8 mouse cellular contexts compared by ENCODE assay signal in the genomic region with DNA sequence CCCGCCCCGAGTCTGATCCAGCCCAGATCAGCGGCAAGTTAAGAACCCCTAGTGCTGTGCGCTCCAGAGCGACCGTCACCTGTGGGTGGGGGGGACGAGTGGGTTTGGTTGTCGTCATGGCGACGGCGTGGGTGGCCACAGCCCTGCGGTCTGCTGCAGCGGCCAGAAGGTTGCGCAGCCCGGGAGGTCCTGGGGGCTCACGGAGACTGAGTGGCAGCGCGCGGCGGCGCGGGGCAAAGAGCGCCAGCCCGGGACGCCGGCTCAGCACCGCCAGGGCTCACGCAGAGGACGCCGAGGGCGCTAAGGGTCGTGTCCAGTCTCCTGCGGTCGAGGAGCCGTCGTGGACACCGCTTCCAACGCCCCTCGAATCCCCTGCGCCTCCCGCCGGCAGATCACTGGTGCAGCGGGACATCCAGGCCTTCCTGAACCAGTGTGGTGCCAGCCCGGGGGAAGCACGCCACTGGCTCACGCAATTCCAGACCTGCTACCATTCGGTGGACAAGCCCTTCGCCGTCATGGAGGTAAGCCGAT. TPM values are rescaled to one million over a fixed set of nuclear protein-coding genes. Genes with fewer than 3 reads are reported as not detected.
DNase-seq lines count a peak whose midpoint lies in the region; ATAC-seq lines count a peak whose summit lies in the region.

A gene (plus strand): TSS at position 43 of the 531 bp plus-strand sequence.

- ATAC-seq in heart, embryonic 14.5 days (ENCODE audit: insufficient number of reproducible peaks, insufficient read depth, low FRiP score, low read depth): no peak
- ATAC-seq in hindbrain, embryonic 15.5 days (ENCODE audit: low FRiP score, low read depth): no peak
- no peak for ATAC-seq in midbrain, embryonic 16.5 days

- H3K9me3 ChIP-seq in heart, embryonic 14.5 days (ENCODE audit: control insufficient read depth, low read length): no peaks in the 10 kb centered on the region
- H3K9me3 ChIP-seq in hindbrain, embryonic 15.5 days: no peaks in the 10 kb centered on the region
- no peaks in the 10 kb centered on the region for H3K9me3 ChIP-seq in midbrain, embryonic 16.5 days (replicated peaks; ENCODE audit: control insufficient read depth, low read length, poor library complexity, severe bottlenecking)

- intact Hi-C loops in heart, postnatal 10 days (cut with DNase I): no loop called here

- no peak for DNase-seq in heart, postnatal 10 days
- no peak for DNase-seq in cerebellum, postnatal 14 days
- no peak for DNase-seq in thymus, postnatal 36 days
- no peak for DNase-seq in cerebellum, adult 11 months

- WGBS in heart, embryonic 14.5 days: 1% methylated on average over 50 of the region's 50 CpGs
- 2% methylated on average over 49 of the region's 50 CpGs for WGBS in hindbrain, embryonic 15.5 days
- WGBS in midbrain, embryonic 16.5 days: under 1% methylated on average over 40 of the region's 50 CpGs

- H3K4me3 ChIP-seq in heart, embryonic 14.5 days (ENCODE audit: control insufficient read depth in 1 of 2, insufficient read depth in 1 of 2, low read depth in 1 of 2, low read length in 2 of 2): peak within 1 kb of the TSS; percentile 38 to 41
- peak within 1 kb of the TSS; percentile 19; the same call in 1 of the 2 replicates for H3K4me3 ChIP-seq in brown adipose tissue, adult 24 weeks (ENCODE audit: insufficient read depth, low read depth, low read length)
- peak within 1 kb of the TSS; percentile 20 for H3K4me3 ChIP-seq in hindbrain, embryonic 15.5 days
- 0 out of 2 replicates have a peak within 1 kb of the TSS, but pooled peaks have one; percentile 3 for H3K4me3 ChIP-seq in midbrain, embryonic 16.5 days (ENCODE audit: low read depth, low read length)

- no peaks in the 10 kb centered on the region for H3K36me3 ChIP-seq in heart, embryonic 14.5 days (ENCODE audit: control insufficient read depth, insufficient read depth, low read length)
- no peaks in the 10 kb centered on the region for H3K36me3 ChIP-seq in hindbrain, embryonic 15.5 days
- H3K36me3 ChIP-seq in midbrain, embryonic 16.5 days (ENCODE audit: control insufficient read depth, insufficient read depth, low read length): no peaks in the 10 kb centered on the region

- peaks cover 54% of the 10 kb centered on the region for H3K27me3 ChIP-seq in heart, embryonic 14.5 days (ENCODE audit: control insufficient read depth, insufficient read depth, low read length)
- peaks cover 80% of the 10 kb centered on the region for H3K27me3 ChIP-seq in hindbrain, embryonic 15.5 days
- peaks cover 61% of the 10 kb centered on the region for H3K27me3 ChIP-seq in midbrain, embryonic 16.5 days (ENCODE audit: control insufficient read depth, insufficient read depth, low read depth, low read length)

- peaks cover 8 to 24% of the 10 kb centered on the region in 2 experiments; a peak in 3 of 4 replicates for H3K4me1 ChIP-seq in heart, embryonic 14.5 days (ENCODE audit: control insufficient read depth in 2 of 2, insufficient read depth in 2 of 2, low read length in 2 of 2)
- H3K4me1 ChIP-seq in brown adipose tissue, adult 24 weeks (ENCODE audit: control insufficient read depth, insufficient read depth, insufficient read length, low read length): no peaks in the 10 kb centered on the region; the same call in 1 of the 2 replicates
- H3K4me1 ChIP-seq in hindbrain, embryonic 15.5 days (replicated peaks): peaks cover 19% of the 10 kb centered on the region
- H3K4me1 ChIP-seq in midbrain, embryonic 16.5 days (ENCODE audit: control insufficient read depth, insufficient read depth, low read length): peaks cover 3% of the 10 kb centered on the region

- peak within 1 kb of the TSS; percentile 71 for H3K4me2 ChIP-seq in heart, embryonic 14.5 days (ENCODE audit: low read length)
- peak within 1 kb of the TSS; percentile 45 for H3K4me2 ChIP-seq in hindbrain, embryonic 15.5 days
- H3K4me2 ChIP-seq in midbrain, embryonic 16.5 days (ENCODE audit: low read length): peak within 1 kb of the TSS; percentile 15; the same call in 1 of the 2 replicates

- H3K27ac ChIP-seq in heart, embryonic 14.5 days (replicated peaks in 1 of 2; ENCODE audit: control insufficient read depth in 1 of 2, insufficient read depth in 1 of 2, low read depth in 2 of 2, low read length in 2 of 2): no peak within 1 kb of the TSS
- H3K27ac ChIP-seq in brown adipose tissue, adult 24 weeks (replicated peaks; ENCODE audit: low read depth, low read length): no peak within 1 kb of the TSS
- no peak within 1 kb of the TSS for H3K27ac ChIP-seq in hindbrain, embryonic 15.5 days (replicated peaks)
- no peak within 1 kb of the TSS for H3K27ac ChIP-seq in midbrain, embryonic 16.5 days (ENCODE audit: low read length)

- H3K9ac ChIP-seq in heart, embryonic 14.5 days (ENCODE audit: low read length): peak within 1 kb of the TSS; percentile 58
- H3K9ac ChIP-seq in hindbrain, embryonic 15.5 days: no peak within 1 kb of the TSS
- no peak within 1 kb of the TSS for H3K9ac ChIP-seq in midbrain, embryonic 16.5 days (ENCODE audit: low read depth, low read length)

RNA-seq across cellular contexts. Expression of the gene that starts here (rescaled TPM):
- polyA plus RNA-seq in heart, embryonic 14.5 days (2014; fragmentation: Nextera tagmentation; extraction: Ambion mirVana): not detected in 2 replicates
- total RNA-seq in heart, postnatal 10 days (2021): under 1 TPM in 1 of 2 experiments, not detected in 1; 0.12 TPM
- polyA plus RNA-seq in brown adipose tissue, adult 24 weeks (2012; ENCODE audit: insufficient read depth, insufficient read length, missing spikeins): not detected in 2 replicates
- polyA plus RNA-seq in hindbrain, embryonic 15.5 days (2015; fragmentation: Nextera tagmentation; extraction: Ambion mirVana): not detected in 2 replicates
- 0.20 TPM in 1 of 2 replicates, not detected in the other for polyA plus RNA-seq in midbrain, embryonic 16.5 days (2015; fragmentation: Nextera tagmentation; extraction: Ambion mirVana)

Comparison
In these comparisons a context has a peak if more than half of its experiments do, and no peak if none do; other contexts are left out.
1. H3K4me2 ChIP-seq: peak in every context shown above with its lines; median percentile 71 in heart, embryonic 14.5 days; 45 in hindbrain, embryonic 15.5 days; 15 in midbrain, embryonic 16.5 days.